Mouse (Mus musculus) spleen, postnatal 14 days (tissue): Measurements from ENCODE around the gene Ptger4.

ENCODE experiments used
- DNase-seq, 2 experiments: peaks; one replicate each; pipeline ENCODE4 v3.0.0; 2021 to 2022; ENCODE audit warnings: low spot score in 2 of 2

Gene Ptger4

DNA sequence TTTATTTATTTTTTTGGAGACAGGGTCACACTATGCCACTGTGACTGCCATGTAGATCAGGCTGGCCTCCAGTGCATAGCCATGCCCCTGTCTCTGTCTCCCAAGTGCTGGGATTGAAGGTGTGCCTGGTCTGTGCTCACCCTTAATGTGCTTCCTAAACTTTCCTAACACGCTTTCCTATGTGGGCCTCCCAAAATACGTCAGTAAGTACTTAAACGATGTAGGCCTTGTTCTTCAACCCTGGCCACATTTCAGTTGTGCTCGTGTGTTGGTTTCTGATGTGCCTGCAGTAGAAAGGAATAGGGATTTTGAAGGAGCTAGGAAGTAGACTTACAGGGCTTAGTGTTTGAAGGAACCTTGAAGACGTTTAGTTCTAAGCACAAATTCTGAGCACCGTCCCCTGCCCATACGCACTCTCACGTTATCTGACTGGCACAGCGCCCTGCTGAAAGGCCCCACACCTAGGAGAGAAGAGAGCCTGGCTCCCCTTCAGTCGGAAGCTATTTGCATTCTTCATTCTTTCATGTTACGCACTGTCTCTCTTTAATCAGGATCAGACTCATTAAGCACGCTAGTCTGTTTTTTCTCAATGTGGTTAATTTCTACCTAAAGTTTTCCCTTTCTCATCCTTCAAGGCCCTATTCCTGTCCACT, 78.7 kb downstream of the Ptger4 start:
- DNase-seq = no peak

DNA sequence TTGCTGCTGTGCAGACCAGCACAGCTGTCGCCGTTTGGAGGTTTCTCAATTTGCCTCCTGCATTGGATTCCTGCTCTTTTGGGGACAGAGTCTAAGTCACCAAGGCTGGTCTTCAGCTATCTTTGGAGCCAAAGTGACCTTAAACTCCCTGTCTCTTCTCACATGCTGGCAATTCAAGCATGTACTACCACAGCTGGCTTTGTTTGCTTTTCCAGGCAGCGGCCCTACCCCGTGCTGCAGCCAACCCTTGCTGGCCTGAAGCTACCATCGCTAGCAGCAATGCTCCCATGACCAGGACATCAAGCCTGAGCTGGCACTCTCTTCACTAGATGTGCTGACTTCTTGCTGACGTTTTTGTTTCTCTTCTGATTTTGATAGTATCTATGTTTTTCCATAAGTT, 85.2 kb downstream of the Ptger4 start:
- DNase-seq = no peak

DNA sequence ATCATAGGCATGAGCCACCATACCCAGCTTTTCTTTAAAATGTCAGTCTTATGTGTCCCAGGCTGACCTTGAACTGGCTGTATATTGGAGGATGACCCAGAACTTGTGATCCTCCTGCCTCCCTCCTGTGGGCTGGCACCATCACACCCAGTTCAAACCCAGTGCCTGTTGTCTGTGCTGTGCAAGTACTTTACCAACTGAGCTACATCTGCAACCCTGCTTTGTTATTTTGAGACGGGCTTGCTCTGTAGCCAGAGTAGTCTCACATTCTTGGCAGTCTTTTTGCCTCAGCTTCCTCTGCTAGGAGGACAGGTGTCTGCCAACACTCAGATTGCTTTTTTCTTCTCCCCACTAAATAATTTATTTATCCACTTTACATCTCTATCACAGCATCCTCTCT, 86.6 kb downstream of the Ptger4 start:
- no peak for DNase-seq
